Comparison of ENCODE assay signal across 14 mouse cellular contexts in genomic region chr13:99125946-99126345, GRCm38 (mm10). TPM values are rescaled to one million over a fixed set of nuclear protein-coding genes. Genes with fewer than 3 reads are reported as not detected.
DNase-seq lines count a peak whose midpoint lies in the region; ATAC-seq and TF ChIP-seq lines count a peak whose summit lies in the region.
"Had no signal": no experiment of that assay in that cellular context is flagged by ENCODE, and none has a peak within 500 bp of the region (broad histone marks: within the 10 kb centered on the region; RNA-seq: fewer than 3 reads in every experiment).

No protein-coding gene starts in this region.

- peak; percentile 12 for DNase-seq in CD4-positive, CD25-positive, alpha-beta regulatory T cell, adult 2 months (ENCODE audit: low read depth, low spot score)
- peak; percentile 62 for DNase-seq in kidney, postnatal 0 days (ENCODE audit: low spot score)
- DNase-seq in 416B (ENCODE audit: low read depth), result peak; percentile 83
- DNase-seq in right cerebral cortex, adult 18-20 months, result no peak
- DNase-seq in left cerebral cortex, adult 11 months (ENCODE audit: low spot score), result no peak
- DNase-seq: cerebellum, adult 8-10 months; kidney, adult 11 months had no signal

- peak; percentile 77 for TF ChIP-seq CTCF in kidney, postnatal 0 days (IDR thresholded peaks at IDR 0.05; ENCODE audit: low read depth)
- peak; percentile 37 for TF ChIP-seq CTCF in cortical plate, adult 2 months (IDR thresholded peaks at IDR 0.05; ENCODE audit: extremely low read depth, insufficient read depth, low read length)

- no peak overlapping the region for H3K27ac ChIP-seq in kidney, postnatal 0 days
- H3K27ac ChIP-seq in kidney, embryonic 15.5 days, result no peak overlapping the region
- no peak overlapping the region for H3K27ac ChIP-seq in cortical plate, adult 2 months (ENCODE audit: insufficient read depth, low read length)
- H3K27ac ChIP-seq: forebrain, embryonic 10.5 days; limb, embryonic 12.5 days; midbrain, embryonic 10.5 days had no signal

- H3K4me3 ChIP-seq in kidney, postnatal 0 days (replicated peaks; ENCODE audit: low read depth, low read length), result no peak overlapping the region
- no peak overlapping the region for H3K4me3 ChIP-seq in kidney, embryonic 15.5 days (replicated peaks)
- no peak overlapping the region for H3K4me3 ChIP-seq in cortical plate, adult 2 months (ENCODE audit: insufficient read depth, low read length)
- H3K4me3 ChIP-seq: forebrain, embryonic 10.5 days; limb, embryonic 12.5 days; midbrain, embryonic 10.5 days had no signal

- no peak overlapping the region for H3K4me2 ChIP-seq in kidney, postnatal 0 days (ENCODE audit: low read length)
- no peak overlapping the region for H3K4me2 ChIP-seq in kidney, embryonic 15.5 days
- H3K4me2 ChIP-seq: heart, embryonic 11.5 days; limb, embryonic 12.5 days had no signal

- peaks cover 9% of the 10 kb centered on the region; the same call in 1 of the 2 replicates for H3K4me1 ChIP-seq in kidney, postnatal 0 days (replicated peaks; ENCODE audit: insufficient read depth, low read length)
- H3K4me1 ChIP-seq in kidney, embryonic 15.5 days, result peaks cover 28% of the 10 kb centered on the region
- H3K4me1 ChIP-seq in cortical plate, adult 2 months (ENCODE audit: control insufficient read depth, insufficient read depth, low read length), result peaks cover 5% of the 10 kb centered on the region; the same call in 1 of the 2 replicates

- no peak for ATAC-seq in CD4-positive, CD25-positive, alpha-beta regulatory T cell, adult 4 months
- 0 out of 2 replicates have a peak, but pooled peaks have one; percentile 40 for ATAC-seq in kidney, postnatal 0 days (replicated peaks; ENCODE audit: low FRiP score, low read depth)
- no peak for ATAC-seq in kidney, embryonic 15.5 days (replicated peaks; ENCODE audit: low FRiP score)

- WGBS in kidney, postnatal 0 days, result 70% methylated on average over 1 of the region's 1 CpGs
- WGBS in kidney, embryonic 15.5 days, result 78% methylated on average over 1 of the region's 1 CpGs

- no peaks in the 10 kb centered on the region for H3K9me3 ChIP-seq in kidney, postnatal 0 days (replicated peaks; ENCODE audit: low read length)
- H3K9me3 ChIP-seq in kidney, embryonic 15.5 days (replicated peaks), result no peaks in the 10 kb centered on the region; the same call in 1 of the 2 replicates
- H3K9me3 ChIP-seq: forebrain, embryonic 10.5 days; midbrain, embryonic 10.5 days had no signal

- no peak overlapping the region for H3K9ac ChIP-seq in kidney, postnatal 0 days (ENCODE audit: low read depth, low read length)
- no peak overlapping the region for H3K9ac ChIP-seq in kidney, embryonic 15.5 days
- H3K9ac ChIP-seq: limb, embryonic 12.5 days had no signal

- no peak for TF ChIP-seq POLR2A in cortical plate, adult 2 months (IDR thresholded peaks at IDR 0.05; ENCODE audit: extremely low read depth, insufficient read depth, low read length)

- H3K27me3 ChIP-seq in kidney, postnatal 0 days (ENCODE audit: insufficient read depth, low read length), result no peaks in the 10 kb centered on the region
- no peaks in the 10 kb centered on the region for H3K27me3 ChIP-seq in kidney, embryonic 15.5 days
- H3K27me3 ChIP-seq: limb, embryonic 12.5 days had no signal

- no peaks in the 10 kb centered on the region for H3K36me3 ChIP-seq in kidney, postnatal 0 days (ENCODE audit: insufficient read depth, low read length)
- H3K36me3 ChIP-seq in kidney, embryonic 15.5 days, result no peaks in the 10 kb centered on the region
- H3K36me3 ChIP-seq: forebrain, embryonic 10.5 days; limb, embryonic 12.5 days; midbrain, embryonic 10.5 days had no signal

RNA-seq across cellular contexts. Expression of gene Zfp366, which starts 58.7 kb away (rescaled TPM):
- under 1 TPM in 1 of 2 experiments, not detected in 1; 0.09 TPM for polyA plus RNA-seq in CD4-positive, CD25-positive, alpha-beta regulatory T cell, adult 4 months (2017; shearing (Covaris generic))
- 0.98 and 1.2 TPM in 2 replicates for polyA plus RNA-seq in kidney, postnatal 0 days (2015; fragmentation: Nextera tagmentation; extraction: Ambion mirVana)
- polyA plus RNA-seq in kidney, embryonic 15.5 days (2015; fragmentation: Nextera tagmentation; extraction: Ambion mirVana), result 0.99 and 1.1 TPM in 2 replicates
- 2.3 and 2.4 TPM in 2 replicates for polyA plus RNA-seq in cortical plate, adult 2 months (2012; rRNA removed)

Comparison
In these comparisons a context has a peak if more than half of its experiments do, and no peak if none do; other contexts are left out.
1. DNase-seq: peak in CD4-positive, CD25-positive, alpha-beta regulatory T cell, adult 2 months (single experiment), kidney, postnatal 0 days (single experiment) and 416B (single experiment); none in right cerebral cortex, adult 18-20 months (single experiment) and left cerebral cortex, adult 11 months (single experiment).